Mouse (Mus musculus): ENCODE data around the gene Tmem191c. TPM values are rescaled to one million over a fixed set of nuclear protein-coding genes. Genes with fewer than 3 reads are reported as not detected.
"Not testable (repeated sequence)": the region's sequence is repeated elsewhere in the genome, so short reads cannot be mapped to it uniquely, and the experiment has no call there.

Tmem191c gene
- 10 to 100 TPM in 1 of 2 experiments, 1 to 10 TPM in 1; 6.2 to 11.9 TPM for total RNA-seq (2021)
- long read RNA-seq, experiment 1, transcript Tmem191c-201 (10 exons, 1,631 nt) = major isoform, 6 of 16 reads
- long read RNA-seq, experiment 1, partial matches to known transcripts = 1 of 16 reads
- long read RNA-seq, experiment 1, other reads (novel, unspliced or antisense) = 9 of 16 reads
- long read RNA-seq, experiment 2, partial matches to known transcripts = 1 of 8 reads
- long read RNA-seq, experiment 2, other reads (novel, unspliced or antisense) = 4 of 8 reads

- no peak for DNase-seq
Measured at GRCm38 (mm10) chr16:17275721-17276120, at the start of gene Tmem191c. TSS of gene Tmem191c (plus strand) at chr16:17276077.

GRCm38 (mm10) chr16:17226496-17226895 is 49.4 kb upstream of the Tmem191c start:
- no peak for DNase-seq

GRCm38 (mm10) chr16:17231523-17231922 is 44.4 kb upstream of the Tmem191c start:
- not testable (repeated sequence) for DNase-seq

GRCm38 (mm10) chr16:17232794-17233701 is 42.8 kb upstream of the Tmem191c start, which contains the start of gene Hic2:
TSS of gene Hic2 (plus strand) at chr16:17233572.
- DNase-seq = peak; percentile 97

GRCm38 (mm10) chr16:17233702-17234498 is 42.0 kb upstream of the Tmem191c start:
- DNase-seq = peak; percentile 53

- peak; percentile 35 for DNase-seq
Measured at GRCm38 (mm10) chr16:17234499-17234895, 41.4 kb upstream of the Tmem191c start.

- DNase-seq = peak; percentile 68
Measured at GRCm38 (mm10) chr16:17234916-17235665, 40.8 kb upstream of the Tmem191c start.

- DNase-seq = no peak
Measured at GRCm38 (mm10) chr16:17237634-17238033, 38.2 kb upstream of the Tmem191c start.

GRCm38 (mm10) chr16:17239409-17239808 is 36.5 kb upstream of the Tmem191c start:
- DNase-seq = no peak

GRCm38 (mm10) chr16:17243731-17244130 is 32.1 kb upstream of the Tmem191c start:
- DNase-seq = no peak

- DNase-seq = no peak
Measured at GRCm38 (mm10) chr16:17244996-17245395, 30.9 kb upstream of the Tmem191c start.

GRCm38 (mm10) chr16:17247727-17248126 is 28.1 kb upstream of the Tmem191c start:
- DNase-seq = peak; percentile 62

- peak; percentile 56 for DNase-seq
Measured at GRCm38 (mm10) chr16:17249135-17249534, 26.7 kb upstream of the Tmem191c start.

- DNase-seq = peak; percentile 92
Measured at GRCm38 (mm10) chr16:17251539-17251938, 24.3 kb upstream of the Tmem191c start.

GRCm38 (mm10) chr16:17252086-17252726 is 23.7 kb upstream of the Tmem191c start:
- no peak for DNase-seq

GRCm38 (mm10) chr16:17252841-17253240 is 23.0 kb upstream of the Tmem191c start:
- DNase-seq = no peak

- DNase-seq = peak; percentile 24
Measured at GRCm38 (mm10) chr16:17254005-17254597, 21.8 kb upstream of the Tmem191c start.

GRCm38 (mm10) chr16:17255270-17255669 is 20.6 kb upstream of the Tmem191c start:
- no peak for DNase-seq

- peak; percentile 56 for DNase-seq
Measured at GRCm38 (mm10) chr16:17257359-17257821, 18.5 kb upstream of the Tmem191c start.

GRCm38 (mm10) chr16:17258917-17259316 is 17.0 kb upstream of the Tmem191c start:
- no peak for DNase-seq

All from adrenal gland, postnatal 10 days (tissue).